Mouse (Mus musculus): ENCODE results near the gene Gm42742. TPM values are rescaled to one million over a fixed set of nuclear protein-coding genes. Genes with fewer than 3 reads are reported as not detected.

The Gm42742 gene
- polyA plus RNA-seq, 1 experiment from 2014 or later: 52.7 TPM

GRCm38 (mm10) chr7:126965568-126965967, 55.3 kb downstream of the Gm42742 start:
- ATAC-seq (replicated peaks; ENCODE audit: insufficient number of reproducible peaks, low FRiP score, low TSS enrichment, low read depth) (no peak), DNase-seq (ENCODE audit: low spot score) (no peak)
- no peaks in the 10 kb centered on the region for H3K36me3 ChIP-seq (replicated peaks; ENCODE audit: control insufficient read depth, insufficient read depth, low read depth, low read length)
- H3K9me3 ChIP-seq (replicated peaks; ENCODE audit: control insufficient read depth, low read length): no peaks in the 10 kb centered on the region
- no peaks in the 10 kb centered on the region for H3K4me1 ChIP-seq (ENCODE audit: control insufficient read depth, insufficient read depth, low read length)
- H3K4me2 ChIP-seq (ENCODE audit: low read depth, low read length): no peak overlapping the region
- H3K9ac ChIP-seq (replicated peaks; ENCODE audit: low read length): no peak overlapping the region
- H3K4me3 ChIP-seq (ENCODE audit: low read depth, low read length): no peak overlapping the region
- peaks cover 7% of the 10 kb centered on the region; the same call in 1 of the 2 replicates for H3K27me3 ChIP-seq (ENCODE audit: control insufficient read depth, insufficient read depth, low read length)
- 81% methylated on average over 3 of the region's 3 CpGs for WGBS
- no peak overlapping the region for H3K27ac ChIP-seq (replicated peaks; ENCODE audit: low read depth, low read length)

Small RNAs within 50 kb of the gene (microRNA-seq; reads per million reads assigned to microRNA genes)
- gene Gm44343 (ENCODE audit: borderline number of aligned reads): not detected

Other genes with a start within 250 kb of the Gm42742 start
- gene Ypel3, start 244.1 kb downstream of the Gm42742 start, polyA plus RNA-seq (2014; fragmentation: Nextera tagmentation; extraction: Ambion mirVana): 89.1 and 109 TPM in 2 replicates
- 0.18 and 0.27 TPM in 2 replicates for gene Tbx6, start 239.6 kb downstream of the Gm42742 start, polyA plus RNA-seq (2014; fragmentation: Nextera tagmentation; extraction: Ambion mirVana)
- 374 and 401 TPM in 2 replicates for gene Ppp4c, start 228.6 kb downstream of the Gm42742 start, polyA plus RNA-seq (2014; fragmentation: Nextera tagmentation; extraction: Ambion mirVana)
- gene Fam57b, start 223.4 kb downstream of the Gm42742 start, polyA plus RNA-seq (2014; fragmentation: Nextera tagmentation; extraction: Ambion mirVana): 2.4 and 2.5 TPM in 2 replicates
- not detected in 2 replicates for gene 4930451I11Rik, start 189.5 kb downstream of the Gm42742 start, polyA plus RNA-seq (2014; fragmentation: Nextera tagmentation; extraction: Ambion mirVana)
- 1.5 and 1.7 TPM in 2 replicates for gene Doc2a, start 173.7 kb downstream of the Gm42742 start, polyA plus RNA-seq (2014; fragmentation: Nextera tagmentation; extraction: Ambion mirVana)
- 18.8 and 23.4 TPM in 2 replicates for gene Hirip3, start 159.1 kb downstream of the Gm42742 start, polyA plus RNA-seq (2014; fragmentation: Nextera tagmentation; extraction: Ambion mirVana)
- 100 and 101 TPM in 2 replicates for gene Ino80e, start 158.7 kb downstream of the Gm42742 start, polyA plus RNA-seq (2014; fragmentation: Nextera tagmentation; extraction: Ambion mirVana)
- gene Taok2, start 136.4 kb downstream of the Gm42742 start, polyA plus RNA-seq (2014; fragmentation: Nextera tagmentation; extraction: Ambion mirVana): 21.6 and 23.6 TPM in 2 replicates
- 15.8 and 18.4 TPM in 2 replicates for gene Tmem219, start 98.2 kb downstream of the Gm42742 start, polyA plus RNA-seq (2014; fragmentation: Nextera tagmentation; extraction: Ambion mirVana)
- gene Kctd13, start 92.2 kb downstream of the Gm42742 start, polyA plus RNA-seq (2014; fragmentation: Nextera tagmentation; extraction: Ambion mirVana): 15.1 and 18.5 TPM in 2 replicates
- gene Asphd1, start 71.5 kb downstream of the Gm42742 start, polyA plus RNA-seq (2014; fragmentation: Nextera tagmentation; extraction: Ambion mirVana): 0.60 TPM in 2 replicates
- 1.2 and 3.2 TPM in 2 replicates for gene Sez6l2, start 70.5 kb downstream of the Gm42742 start, polyA plus RNA-seq (2014; fragmentation: Nextera tagmentation; extraction: Ambion mirVana)
- 64.3 and 71.6 TPM in 2 replicates for gene Cdipt, start 45.2 kb downstream of the Gm42742 start, polyA plus RNA-seq (2014; fragmentation: Nextera tagmentation; extraction: Ambion mirVana)
- 1.0 and 2.0 TPM in 2 replicates for gene Cdiptos, start 45.0 kb downstream of the Gm42742 start, polyA plus RNA-seq (2014; fragmentation: Nextera tagmentation; extraction: Ambion mirVana)
- 2.6 and 3.0 TPM in 2 replicates for gene Mvp, start 6.5 kb downstream of the Gm42742 start, polyA plus RNA-seq (2014; fragmentation: Nextera tagmentation; extraction: Ambion mirVana)
- 0.32 and 0.53 TPM in 2 replicates for gene Pagr1b, start 4.6 kb downstream of the Gm42742 start, polyA plus RNA-seq (2014; fragmentation: Nextera tagmentation; extraction: Ambion mirVana)
- gene Pagr1a, start 3.7 kb downstream of the Gm42742 start, polyA plus RNA-seq (2014; fragmentation: Nextera tagmentation; extraction: Ambion mirVana): 53.4 and 75.3 TPM in 2 replicates
- gene Prrt2, start 114 bp upstream of the Gm42742 start, polyA plus RNA-seq (2014; fragmentation: Nextera tagmentation; extraction: Ambion mirVana): 7.6 and 7.7 TPM in 2 replicates
- gene Maz, start 5.9 kb upstream of the Gm42742 start, polyA plus RNA-seq (2014; fragmentation: Nextera tagmentation; extraction: Ambion mirVana): 63.1 and 66.4 TPM in 2 replicates
- 192 and 199 TPM in 2 replicates for gene Kif22, start 21.4 kb upstream of the Gm42742 start, polyA plus RNA-seq (2014; fragmentation: Nextera tagmentation; extraction: Ambion mirVana)
- not detected in 2 replicates for gene Zg16, start 66.2 kb upstream of the Gm42742 start, polyA plus RNA-seq (2014; fragmentation: Nextera tagmentation; extraction: Ambion mirVana)
- 1.0 and 1.1 TPM in 2 replicates for gene AI467606, start 70.3 kb upstream of the Gm42742 start, polyA plus RNA-seq (2014; fragmentation: Nextera tagmentation; extraction: Ambion mirVana)
- gene Qprt, start 101.1 kb upstream of the Gm42742 start, polyA plus RNA-seq (2014; fragmentation: Nextera tagmentation; extraction: Ambion mirVana): 2.5 and 3.0 TPM in 2 replicates
- not detected in 2 replicates for gene Spn, start 116.7 kb upstream of the Gm42742 start, polyA plus RNA-seq (2014; fragmentation: Nextera tagmentation; extraction: Ambion mirVana)
- gene Cd2bp2, start 175.0 kb upstream of the Gm42742 start, polyA plus RNA-seq (2014; fragmentation: Nextera tagmentation; extraction: Ambion mirVana): 71.8 and 74.0 TPM in 2 replicates
- gene Tbc1d10b, start 187.4 kb upstream of the Gm42742 start, polyA plus RNA-seq (2014; fragmentation: Nextera tagmentation; extraction: Ambion mirVana): 15.8 and 19.2 TPM in 2 replicates
- gene Mylpf, start 187.8 kb upstream of the Gm42742 start, polyA plus RNA-seq (2014; fragmentation: Nextera tagmentation; extraction: Ambion mirVana): 19.8 and 22.8 TPM in 2 replicates
- gene Zfp553, start 212.0 kb upstream of the Gm42742 start, polyA plus RNA-seq (2014; fragmentation: Nextera tagmentation; extraction: Ambion mirVana): 20.9 and 22.5 TPM in 2 replicates
- gene Sept1, start 212.0 kb upstream of the Gm42742 start, polyA plus RNA-seq (2014; fragmentation: Nextera tagmentation; extraction: Ambion mirVana): 21.0 and 24.6 TPM in 2 replicates
- gene Zfp771, start 223.2 kb upstream of the Gm42742 start, polyA plus RNA-seq (2014; fragmentation: Nextera tagmentation; extraction: Ambion mirVana): 63.2 and 65.3 TPM in 2 replicates
- 253 and 266 TPM in 2 replicates for gene Dctpp1, start 239.6 kb upstream of the Gm42742 start, polyA plus RNA-seq (2014; fragmentation: Nextera tagmentation; extraction: Ambion mirVana)